Mouse (Mus musculus) MEL (cell line): ENCODE results near the gene Slc47a1. TPM values are rescaled to one million over a fixed set of nuclear protein-coding genes. Genes with fewer than 3 reads are reported as not detected.

ENCODE experiments used
- DNase-seq: peaks from one replicate; pipeline ENCODE4 v3.0.0; 2011; ENCODE audit warnings: low read depth, low spot score
- H3K27ac ChIP-seq: 2 replicates; pipeline ENCODE4 v1.5.1; 2012; ENCODE audit warnings: low read depth, mild to moderate bottlenecking, control low read depth, low read length, moderate library complexity; ENCODE audit not compliant: control insufficient read depth
- H3K27me3 ChIP-seq, 2 experiments: fragments of 150-350 bp in 1 of 2; sonication (generic) in 1 of 2; 2 replicates each; pipeline ENCODE4 v1.6.1; 2012; ENCODE audit warnings: low read length in 2 of 2, mild to moderate bottlenecking in 2 of 2, improper control_type of control experiment in 1 of 2, moderate library complexity in 1 of 2; ENCODE audit not compliant: insufficient read depth in 2 of 2, control insufficient read depth in 1 of 2
- H3K36me3 ChIP-seq, 2 experiments: 2 replicates each; pipeline ENCODE4 v1.6.1; 2012 to 2014; ENCODE audit warnings: low read length in 2 of 2, improper control_type of control experiment in 1 of 2, inconsistent platforms in 1 of 2, mild to moderate bottlenecking in 1 of 2; ENCODE audit not compliant: insufficient read depth in 2 of 2, control insufficient read depth in 1 of 2
- H3K4me1 ChIP-seq, 2 experiments: fragments of 150-350 bp in 1 of 2; sonication (generic) in 1 of 2; 2 replicates each; pipeline ENCODE4 v1.6.1; 2012; ENCODE audit warnings: low read length in 2 of 2, improper control_type of control experiment in 1 of 2, mild to moderate bottlenecking in 1 of 2; ENCODE audit not compliant: insufficient read depth in 2 of 2, control insufficient read depth in 1 of 2
- H3K4me3 ChIP-seq, 2 experiments: fragments of 150-350 bp in 1 of 2; sonication (generic) in 1 of 2; 2 replicates each; pipeline ENCODE4 v1.5.1; 2012; ENCODE audit warnings: low read depth in 2 of 2, low read length in 2 of 2, mild to moderate bottlenecking in 2 of 2, moderate library complexity in 2 of 2, control low read depth in 1 of 2, improper control_type of control experiment in 1 of 2; ENCODE audit not compliant: control insufficient read depth in 1 of 2, insufficient read depth in 1 of 2
- H3K79me2 ChIP-seq: 2 replicates; pipeline ENCODE4 v1.6.1; 2012; ENCODE audit warnings: mild to moderate bottlenecking, low read length, moderate library complexity; ENCODE audit not compliant: control insufficient read depth, poor library complexity, insufficient read depth
- H3K9ac ChIP-seq: 2 replicates; pipeline ENCODE4 v1.6.1; 2012; ENCODE audit warnings: low read depth, mild to moderate bottlenecking, control low read depth, low read length, moderate library complexity; ENCODE audit not compliant: control insufficient read depth, poor library complexity, severe bottlenecking
- H3K9me3 ChIP-seq: fragments of 150-350 bp; sonication (generic); replicated peaks from 2 replicates; pipeline ENCODE4 v1.6.1; 2012; ENCODE audit warnings: mild to moderate bottlenecking, low read length, improper control_type of control experiment, moderate library complexity; ENCODE audit not compliant: insufficient read depth
- CHD2 ChIP-seq: IDR thresholded peaks from 2 replicates; pipeline ENCODE4 v1.6.1; 2011; ENCODE audit warnings: low read length, improper control_type of control experiment
- CTCF ChIP-seq, 3 experiments: IDR thresholded peaks in 2 of 3; conservative IDR thresholded peaks in 1 of 3; 2 replicates each; pipeline ENCODE4 v1.5.1; 2011 to 2012; ENCODE audit warnings: low read length in 3 of 3, low read depth in 2 of 3, mild to moderate bottlenecking in 2 of 3, improper control_type of control experiment in 1 of 3, inconsistent platforms in 1 of 3, mixed read lengths in 1 of 3, moderate library complexity in 1 of 3; ENCODE audit not compliant: control insufficient read depth in 1 of 3, insufficient read depth in 1 of 3, poor library complexity in 1 of 3, severe bottlenecking in 1 of 3
- E2F4 ChIP-seq: IDR thresholded peaks from 2 replicates; pipeline ENCODE4 v1.6.1; 2011; ENCODE audit warnings: low read depth, low read length, improper control_type of control experiment, borderline replicate concordance
- ELF1 ChIP-seq: IDR thresholded peaks from 2 replicates; pipeline ENCODE4 v1.6.1; 2014; ENCODE audit warnings: low read depth, mild to moderate bottlenecking, inconsistent platforms, low read length, improper control_type of control experiment, moderate library complexity
- ETS1 ChIP-seq: IDR thresholded peaks from 2 replicates; pipeline ENCODE4 v1.6.1; 2012; ENCODE audit warnings: low read depth, mild to moderate bottlenecking, inconsistent platforms, low read length, improper control_type of control experiment, moderate library complexity
- HCFC1 ChIP-seq: IDR thresholded peaks from 2 replicates; pipeline ENCODE4 v1.6.1; 2012; ENCODE audit warnings: low read depth, mild to moderate bottlenecking, inconsistent platforms, low read length, improper control_type of control experiment, moderate library complexity
- JUND ChIP-seq: IDR thresholded peaks from 2 replicates; pipeline ENCODE4 v1.6.1; 2011; ENCODE audit warnings: low read depth, mild to moderate bottlenecking, improper control_type of control experiment, low read length
- KAT2A ChIP-seq: conservative IDR thresholded peaks from 2 replicates; pipeline ENCODE4 v1.6.1; 2012; ENCODE audit warnings: low read depth, low read length, improper control_type of control experiment, inconsistent platforms
- MAX ChIP-seq: IDR thresholded peaks from 2 replicates; pipeline ENCODE4 v1.6.1; 2011; ENCODE audit warnings: low read length, improper control_type of control experiment
- MAZ ChIP-seq: IDR thresholded peaks from 2 replicates; pipeline ENCODE4 v1.6.1; 2012; ENCODE audit warnings: low read depth, mild to moderate bottlenecking, inconsistent platforms, low read length, improper control_type of control experiment
- MEF2A ChIP-seq: IDR thresholded peaks from 2 replicates; pipeline ENCODE4 v1.6.1; 2014; ENCODE audit warnings: low read depth, mild to moderate bottlenecking, inconsistent platforms, low read length, improper control_type of control experiment; ENCODE audit not compliant: poor library complexity, insufficient replicate concordance, severe bottlenecking; ENCODE audit errors: extremely low read depth
- NELFE ChIP-seq: IDR thresholded peaks from 2 replicates; pipeline ENCODE4 v1.6.1; 2011; ENCODE audit warnings: low read depth, low read length, improper control_type of control experiment
- POLR2AphosphoS2 ChIP-seq: IDR thresholded peaks from 2 replicates; pipeline ENCODE4 v1.6.1; 2011; ENCODE audit warnings: low read length, improper control_type of control experiment
- POLR2AphosphoS5 ChIP-seq: IDR thresholded peaks from 2 replicates; pipeline ENCODE4 v1.6.1; 2012; ENCODE audit warnings: low read depth, borderline replicate concordance, mild to moderate bottlenecking, inconsistent platforms, low read length, moderate library complexity, mixed read lengths
- RCOR1 ChIP-seq: IDR thresholded peaks from 2 replicates; pipeline ENCODE4 v1.6.1; 2012; ENCODE audit warnings: low read depth, mild to moderate bottlenecking, inconsistent platforms, low read length, improper control_type of control experiment
- SIN3A ChIP-seq: IDR thresholded peaks from 2 replicates; pipeline ENCODE4 v1.6.1; 2012; ENCODE audit warnings: low read length, improper control_type of control experiment, inconsistent platforms
- SMC3 ChIP-seq: IDR thresholded peaks from 2 replicates; pipeline ENCODE4 v1.6.1; 2011; ENCODE audit warnings: low read depth, low read length, improper control_type of control experiment
- TCF12 ChIP-seq: IDR thresholded peaks from 2 replicates; pipeline ENCODE4 v1.6.1; 2014; ENCODE audit warnings: low read depth, mild to moderate bottlenecking, inconsistent platforms, low read length, improper control_type of control experiment, moderate library complexity
- USF1 ChIP-seq: IDR thresholded peaks from 2 replicates; pipeline ENCODE4 v1.6.1; 2014; ENCODE audit warnings: low read depth, mild to moderate bottlenecking, inconsistent platforms, low read length, improper control_type of control experiment, moderate library complexity
- USF2 ChIP-seq, 2 experiments: IDR thresholded peaks; 2 replicates each; pipeline ENCODE4 v1.6.1; 2011 to 2012; ENCODE audit warnings: improper control_type of control experiment in 2 of 2, low read length in 2 of 2, borderline replicate concordance in 1 of 2, inconsistent platforms in 1 of 2, low read depth in 1 of 2, mild to moderate bottlenecking in 1 of 2; ENCODE audit not compliant: insufficient read depth in 1 of 2
- ZC3H11A ChIP-seq: IDR thresholded peaks from 2 replicates; pipeline ENCODE4 v1.6.1; 2012; ENCODE audit warnings: low read depth, mild to moderate bottlenecking, inconsistent platforms, low read length, improper control_type of control experiment
- ZKSCAN1 ChIP-seq: IDR thresholded peaks from 2 replicates; pipeline ENCODE4 v1.6.1; 2012; ENCODE audit warnings: low read depth, mild to moderate bottlenecking, inconsistent platforms, low read length, improper control_type of control experiment, moderate library complexity
- polyA plus RNA-seq, 2 experiments: library from polyadenylated mRNA; stranded (reverse) in 1 of 2; unstranded in 1 of 2; fragments of >175 nt in 1 of 2; fragments of >200 nt in 1 of 2; gene quantifications; 2 replicates each; pipeline versions ENCODE4 v1.2.1 to v1.2.4; 2012; ENCODE audit warnings: low replicate concordance in 2 of 2, low read depth in 1 of 2; ENCODE audit not compliant: insufficient read length in 2 of 2, insufficient read depth in 1 of 2, missing spikeins in 1 of 2
- total RNA-seq: library from RNA; depleted of rRNA; stranded (reverse); fragments of 300-350 nt; gene quantifications from 2 replicates; pipeline ENCODE4 v1.2.3, GENCODE M21; 2012

The Slc47a1 gene
- total and polyA plus RNA-seq, 3 experiments: 0.04 TPM; not detected in 2

DNA sequence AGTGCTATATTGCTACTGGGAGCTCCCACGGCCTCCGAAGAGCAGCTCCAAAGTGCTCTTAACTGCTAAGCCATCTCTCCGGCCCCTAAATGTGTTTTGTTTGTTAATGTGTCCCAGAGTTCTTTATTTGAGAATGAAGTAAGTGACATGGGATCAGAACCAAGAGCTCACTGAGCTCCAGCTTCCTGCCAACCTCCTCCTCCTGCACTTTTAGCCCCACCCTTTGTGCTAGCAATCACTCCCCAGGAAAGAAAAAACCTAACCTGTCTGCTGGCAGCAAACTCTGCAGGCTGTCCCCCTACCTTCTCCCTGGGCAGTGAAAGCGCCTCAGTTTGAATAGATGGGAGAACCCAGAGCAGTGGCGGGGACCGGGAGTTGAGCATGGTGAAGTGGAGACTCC, 22.0 kb downstream of the Slc47a1 start:
- Histone ChIP-seq H3K27me3 (peaks cover 12 to 46% of the 10 kb centered on the region in 2 experiments), H3K9ac (no peak overlapping the region), H3K4me3 (no peak overlapping the region), H3K27ac (no peak overlapping the region), H3K79me2 (no peaks in the 10 kb centered on the region), H3K4me1 (no peaks in the 10 kb centered on the region)
- no peak for DNase-seq
- no peak for TF ChIP-seq MAZ
- TF ChIP-seq, all 39 proteins: peak for 0
- H3K9me3 ChIP-seq: no peaks in the 10 kb centered on the region
- no peaks in the 10 kb centered on the region for H3K36me3 ChIP-seq

DNA sequence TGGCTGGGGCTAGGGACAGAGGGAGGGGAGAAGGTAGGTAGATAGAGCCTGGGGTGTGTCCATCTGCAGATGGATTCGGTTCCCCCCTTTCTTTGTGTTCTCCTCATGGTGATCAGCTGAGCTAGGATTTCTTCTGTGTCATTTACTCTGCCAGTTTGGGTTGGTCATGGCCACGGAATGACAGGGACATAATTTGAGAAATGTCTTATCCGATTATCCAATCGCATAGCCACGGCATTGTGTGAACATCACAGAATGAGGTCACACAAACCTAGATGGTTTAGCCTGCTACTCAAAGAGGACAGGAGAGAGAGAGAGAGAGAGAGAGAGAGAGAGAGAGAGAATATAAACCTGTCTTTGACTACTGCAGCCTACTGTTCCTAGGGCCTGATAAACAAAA, 22.8 kb downstream of the Slc47a1 start:
- no peaks in the 10 kb centered on the region for H3K36me3 ChIP-seq

DNA sequence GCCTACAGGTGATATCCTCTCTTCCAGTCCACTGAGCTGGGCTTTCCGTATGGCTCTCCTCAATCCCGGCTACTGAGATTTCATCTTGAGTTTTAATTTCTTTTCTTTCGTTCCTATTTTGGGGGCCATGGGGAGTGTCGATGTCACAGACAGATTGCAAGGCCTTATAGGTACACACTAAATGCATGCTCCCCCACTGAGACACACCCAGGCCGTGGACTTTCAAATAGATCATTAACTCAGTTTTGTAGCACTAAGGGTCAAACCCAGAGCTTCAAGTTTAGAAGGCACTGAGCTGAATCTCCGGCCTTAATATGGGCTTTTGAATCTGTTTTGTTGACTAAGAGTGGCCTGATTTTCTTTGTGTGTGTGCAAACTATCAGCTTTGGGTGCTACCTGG, 23.8 kb downstream of the Slc47a1 start:
- no peaks in the 10 kb centered on the region for H3K79me2 ChIP-seq
- no peak overlapping the region for H3K27ac ChIP-seq
- no peak for DNase-seq
- H3K4me1 ChIP-seq: no peaks in the 10 kb centered on the region
- H3K36me3 ChIP-seq: no peaks in the 10 kb centered on the region
- no peaks in the 10 kb centered on the region for H3K9me3 ChIP-seq
- H3K9ac ChIP-seq: no peak overlapping the region
- no peak for TF ChIP-seq HCFC1
- no peak for TF ChIP-seq CHD2
- no peak for TF ChIP-seq SIN3A
- TF ChIP-seq E2F4: no peak
- no peak for TF ChIP-seq ZC3H11A
- peaks cover 10 to 39% of the 10 kb centered on the region in 2 experiments for H3K27me3 ChIP-seq
- no peak overlapping the region for H3K4me3 ChIP-seq

More for the DNA sequence above, 22.8 kb downstream of the Slc47a1 start:
- Histone ChIP-seq H3K9ac (no peak overlapping the region), H3K79me2 (no peaks in the 10 kb centered on the region), H3K4me3 (no peak overlapping the region), H3K4me1 (no peaks in the 10 kb centered on the region), H3K27ac (no peak overlapping the region), H3K27me3 (peaks cover 12 to 46% of the 10 kb centered on the region in 2 experiments), H3K9me3 (no peaks in the 10 kb centered on the region)
- DNase-seq: no peak
- no peak for TF ChIP-seq MAZ

DNA sequence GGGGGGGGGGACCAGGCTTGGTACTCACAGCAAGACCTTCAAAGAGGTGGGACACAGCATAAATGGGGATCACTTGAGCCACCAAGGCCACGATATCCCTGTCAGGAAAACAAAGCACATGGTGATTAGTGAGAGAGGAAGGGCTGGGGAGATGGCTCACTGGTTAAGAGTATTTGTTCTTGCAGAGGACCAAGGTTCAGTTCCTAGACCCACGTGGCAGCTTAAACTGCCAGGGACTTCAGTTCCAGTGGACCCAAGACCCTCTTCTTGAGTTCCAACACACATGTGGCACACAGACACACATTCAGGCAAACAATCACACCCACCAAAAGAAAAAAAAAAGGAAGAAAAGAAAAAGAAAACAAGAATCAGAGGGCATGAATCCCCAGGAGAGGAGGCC, 25.1 kb downstream of the Slc47a1 start:
- no peaks in the 10 kb centered on the region for H3K36me3 ChIP-seq
- H3K4me1 ChIP-seq: no peaks in the 10 kb centered on the region
- no peak for TF ChIP-seq TCF12
- TF ChIP-seq KAT2A: no peak
- TF ChIP-seq USF2 (IDR thresholded peaks at IDR 0.05; ENCODE audit: borderline replicate concordance in 1 of 2, insufficient read depth in 1 of 2, low read depth in 1 of 2, low read length in 2 of 2): no peak
- TF ChIP-seq USF1: no peak
- TF ChIP-seq CHD2: no peak
- no peak for TF ChIP-seq CTCF (IDR thresholded peaks at IDR 0.05 in 2 of 3, conservative IDR thresholded peaks at IDR 0.05 in 1 of 3; ENCODE audit: control insufficient read depth in 1 of 3, insufficient read depth in 1 of 3, low read depth in 2 of 3, low read length in 3 of 3, poor library complexity in 1 of 3, severe bottlenecking in 1 of 3)
- no peak for TF ChIP-seq SIN3A
- TF ChIP-seq SMC3: no peak
- no peak for TF ChIP-seq MEF2A
- TF ChIP-seq MAX: no peak
- TF ChIP-seq POLR2AphosphoS5: no peak
- TF ChIP-seq ELF1: no peak
- TF ChIP-seq POLR2AphosphoS2: no peak
- no peak for TF ChIP-seq JUND
- TF ChIP-seq RCOR1: no peak
- TF ChIP-seq ZKSCAN1: no peak
- no peak for TF ChIP-seq NELFE
- no peak for TF ChIP-seq ETS1

More for the DNA sequence above, 25.1 kb downstream of the Slc47a1 start:
- DNase-seq: no peak
- Histone ChIP-seq H3K4me3 (no peak overlapping the region), H3K27me3 (peaks cover 8 to 32% of the 10 kb centered on the region in 2 experiments), H3K9ac (no peak overlapping the region), H3K27ac (no peak overlapping the region), H3K9me3 (no peaks in the 10 kb centered on the region), H3K79me2 (no peaks in the 10 kb centered on the region)
